Mouse (Mus musculus) liver, embryonic 16.5 days (tissue): ENCODE measurements around the gene Zfp384. TPM values are rescaled to one million over a fixed set of nuclear protein-coding genes. Genes with fewer than 3 reads are reported as not detected.

Experiments used
- ATAC-seq: fragments of 200-750 bp; cut with Nextera tagmentation; 2 replicates; pipeline ENCODE4 v1.8.0; 2017; ENCODE audit warnings: low read depth, mild to moderate bottlenecking, moderate number of reproducible peaks, moderate library complexity
- H3K27ac ChIP-seq: fragments of 300-500 bp; sonication (generic); 2 replicates; pipeline ENCODE4 v1.5.1; 2014; ENCODE audit warnings: mild to moderate bottlenecking, low read length
- H3K27me3 ChIP-seq: fragments of 300-500 bp; sonication (generic); 2 replicates; pipeline ENCODE4 v1.6.1; 2014; ENCODE audit warnings: low read depth, low read length, mixed read lengths; ENCODE audit not compliant: control insufficient read depth, insufficient read depth
- H3K36me3 ChIP-seq: fragments of 300-500 bp; sonication (generic); 2 replicates; pipeline ENCODE4 v1.6.1; 2014; ENCODE audit warnings: mild to moderate bottlenecking; ENCODE audit not compliant: control insufficient read depth, insufficient read depth
- H3K4me1 ChIP-seq: fragments of 300-500 bp; sonication (generic); 2 replicates; pipeline ENCODE4 v1.6.1; 2014; ENCODE audit warnings: low read depth, low read length, mixed read lengths; ENCODE audit not compliant: control insufficient read depth
- H3K4me2 ChIP-seq: fragments of 300-500 bp; sonication (generic); 2 replicates; pipeline ENCODE4 v1.6.1; 2014; ENCODE audit warnings: low read depth, low read length, mixed read lengths
- H3K4me3 ChIP-seq: fragments of 300-500 bp; sonication (generic); 2 replicates; pipeline ENCODE4 v1.5.1; 2014; ENCODE audit warnings: low read depth, mild to moderate bottlenecking, low read length
- H3K9ac ChIP-seq: fragments of 300-500 bp; sonication (generic); 2 replicates; pipeline ENCODE4 v1.6.1; 2014; ENCODE audit warnings: low read depth, low read length
- H3K9me3 ChIP-seq: fragments of 300-500 bp; sonication (generic); replicated peaks from 2 replicates; pipeline ENCODE4 v1.6.1; 2016; ENCODE audit warnings: low read length; ENCODE audit not compliant: control insufficient read depth
- WGBS: fragments of 180-500 bp; shearing (Covaris S2); extraction: QIAGEN DNeasy Blood & Tissue Kit; methylation state at CpG from one replicate; pipeline ENCODE4 v1.1.7; 2014; ENCODE audit not compliant: insufficient replicate concordance; 5-methylcytosine and 5-hydroxymethylcytosine counted together
- polyA plus RNA-seq: library from polyadenylated mRNA; unstranded; fragments of >200 nt; fragmentation: Nextera tagmentation; extraction: Ambion mirVana; gene quantifications from 2 replicates; pipeline ENCODE4 v1.2.1, GENCODE M21; 2015

The Zfp384 gene
- polyA plus RNA-seq, result 3.5 and 3.6 TPM in 2 replicates

GRCm38 (mm10) chr6:125009129-125009180 is at the start of gene Zfp384:
Gene Zfp384 (plus strand): TSS chr6:125009145.
- H3K4me3 ChIP-seq, result peak within 1 kb of the TSS; percentile 81
- H3K27ac ChIP-seq, result peak within 1 kb of the TSS; percentile 92
- H3K9me3 ChIP-seq, result no peaks in the 10 kb centered on the region
- WGBS, result 0% methylated on average over 3 of the region's 3 CpGs
- ATAC-seq, result no peak
- peaks cover 10% of the 10 kb centered on the region for H3K4me1 ChIP-seq
- H3K27me3 ChIP-seq, result no peaks in the 10 kb centered on the region
- H3K4me2 ChIP-seq, result peak within 1 kb of the TSS; percentile 83
- peaks cover 11% of the 10 kb centered on the region for H3K36me3 ChIP-seq
- peak within 1 kb of the TSS; percentile 91 for H3K9ac ChIP-seq

DNA sequence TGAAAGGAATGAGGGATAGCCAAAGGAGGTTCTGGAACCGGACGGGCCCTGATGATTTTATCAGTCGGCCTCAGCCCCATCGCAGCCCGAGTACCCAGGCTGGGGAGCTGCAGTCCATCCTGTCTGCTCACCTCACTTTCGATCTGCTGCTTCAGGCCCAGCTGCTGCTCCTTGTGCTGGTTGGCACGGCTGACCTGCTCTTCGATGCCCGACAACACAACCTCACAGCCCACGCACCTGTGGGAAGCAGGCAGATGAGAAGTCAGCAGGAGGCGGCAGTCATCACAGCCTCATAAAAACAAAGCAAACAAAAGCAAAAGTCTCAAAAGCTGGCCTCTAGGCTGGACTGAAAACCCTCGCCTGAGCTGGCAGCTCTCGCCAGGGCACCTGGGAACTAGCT is 49.0 kb upstream of the Zfp384 start:
- no peaks in the 10 kb centered on the region for H3K9me3 ChIP-seq
- H3K9ac ChIP-seq, result no peak overlapping the region
- H3K36me3 ChIP-seq, result no peaks in the 10 kb centered on the region; the same call in 1 of the 2 replicates
- H3K4me3 ChIP-seq, result no peak overlapping the region
- no peak for ATAC-seq
- H3K4me2 ChIP-seq, result no peak overlapping the region
- no peaks in the 10 kb centered on the region for H3K27me3 ChIP-seq
- no peak overlapping the region for H3K27ac ChIP-seq
- H3K4me1 ChIP-seq, result peaks cover 7% of the 10 kb centered on the region
- 79% methylated on average over 13 of the region's 13 CpGs for WGBS

DNA sequence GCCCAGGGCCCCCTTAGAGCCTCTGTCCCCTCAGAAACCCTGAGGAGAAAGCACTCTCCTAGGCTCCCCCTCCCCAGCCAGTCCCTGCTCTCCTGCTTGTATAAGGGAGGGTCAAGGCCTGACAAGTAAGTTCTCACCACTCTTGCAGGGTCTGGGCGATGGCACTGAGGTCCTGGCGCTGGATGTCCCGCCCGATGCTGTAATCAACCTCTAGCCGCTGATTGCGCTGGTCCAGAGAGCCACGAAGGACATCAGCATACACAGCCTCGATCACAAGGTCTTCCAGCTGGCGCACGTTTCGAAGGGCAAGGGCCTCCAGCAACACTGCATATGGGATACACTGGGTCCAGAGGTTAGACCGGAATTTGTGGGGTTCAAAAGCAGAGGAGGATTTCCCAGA is 47.9 kb upstream of the Zfp384 start:
- H3K4me2 ChIP-seq, result no peak overlapping the region
- 89% methylated on average over 12 of the region's 12 CpGs for WGBS
- H3K9me3 ChIP-seq, result no peaks in the 10 kb centered on the region
- H3K27ac ChIP-seq, result no peak overlapping the region
- H3K27me3 ChIP-seq, result no peaks in the 10 kb centered on the region
- peaks cover 12% of the 10 kb centered on the region for H3K4me1 ChIP-seq
- no peak for ATAC-seq
- no peaks in the 10 kb centered on the region; the same call in 1 of the 2 replicates for H3K36me3 ChIP-seq
- no peak overlapping the region for H3K9ac ChIP-seq
- H3K4me3 ChIP-seq, result no peak overlapping the region

DNA sequence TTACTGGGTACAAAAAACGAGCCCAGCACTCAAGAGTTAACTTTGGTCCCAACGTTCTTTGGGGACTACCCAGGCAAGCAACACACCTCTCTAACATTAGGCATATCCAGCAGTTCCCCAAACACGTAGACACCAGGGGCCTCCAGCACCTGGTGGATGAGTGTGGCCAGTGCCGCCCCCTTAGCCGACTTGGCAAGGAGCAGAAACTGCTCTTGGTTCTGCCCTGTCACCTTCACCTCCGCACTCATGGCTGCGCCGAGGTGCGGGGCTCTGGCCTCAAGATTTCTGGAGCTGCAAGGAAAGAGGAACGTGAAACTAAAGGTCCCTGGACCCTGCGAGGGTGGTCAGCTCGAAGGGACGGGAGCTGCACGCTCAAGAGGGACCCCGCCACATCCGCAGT is 44.3 kb upstream of the Zfp384 start:
- H3K4me1 ChIP-seq, result peaks cover 18% of the 10 kb centered on the region
- WGBS, result 14% methylated on average over 16 of the region's 16 CpGs
- no peak for ATAC-seq

DNA sequence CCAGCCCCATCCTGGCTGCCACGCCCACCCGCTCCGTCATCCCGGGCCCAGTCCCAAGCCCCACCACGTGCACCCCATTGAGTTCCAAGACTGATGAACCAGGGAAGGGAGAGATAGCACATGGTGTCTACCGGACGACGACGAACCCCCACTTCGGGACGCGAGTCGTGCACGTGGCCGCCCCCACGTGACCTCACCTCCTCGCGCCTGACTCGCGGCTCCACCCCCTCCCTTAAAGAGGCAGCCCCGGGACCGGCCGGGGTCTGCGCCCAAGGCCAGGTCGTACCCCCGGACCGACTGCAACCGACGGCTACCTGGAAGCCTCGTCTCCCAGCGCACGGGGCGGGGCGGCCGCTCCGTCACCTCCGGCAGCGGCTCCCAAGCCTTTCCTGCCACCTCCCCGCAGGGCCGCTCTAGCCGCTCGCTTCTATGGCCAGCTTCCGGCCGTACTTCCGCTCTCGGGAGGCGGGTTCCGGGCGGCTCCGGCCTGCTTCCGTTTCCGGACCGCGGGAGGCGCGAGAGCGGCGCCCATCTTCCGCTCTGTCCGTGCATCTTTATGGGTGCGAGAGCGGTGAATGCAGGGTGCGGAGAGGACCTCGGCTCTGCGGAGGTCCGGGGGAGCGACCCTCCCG is 43.7 kb upstream of the Zfp384 start, which contains the start of gene Cops7a:
Cops7a (minus strand) TSS at position 451 of the 632 bp plus-strand sequence.
- H3K27ac ChIP-seq, result peak within 1 kb of the TSS; percentile 84
- H3K4me1 ChIP-seq, result peaks cover 18% of the 10 kb centered on the region
- WGBS, result under 1% methylated on average over 67 of the region's 68 CpGs
- no peaks in the 10 kb centered on the region for H3K9me3 ChIP-seq
- H3K4me2 ChIP-seq, result peak within 1 kb of the TSS; percentile 96
- no peaks in the 10 kb centered on the region for H3K27me3 ChIP-seq
- peak; percentile 96 for ATAC-seq
- H3K36me3 ChIP-seq, result no peaks in the 10 kb centered on the region
- H3K4me3 ChIP-seq, result peak within 1 kb of the TSS; percentile 89
- peak within 1 kb of the TSS; percentile 87 for H3K9ac ChIP-seq

More for the DNA sequence above, 44.3 kb upstream of the Zfp384 start:
- peak overlapping the region; percentile 96 for H3K4me2 ChIP-seq
- peak overlapping the region; percentile 87 for H3K9ac ChIP-seq
- H3K27me3 ChIP-seq, result no peaks in the 10 kb centered on the region
- no peaks in the 10 kb centered on the region; the same call in 1 of the 2 replicates for H3K36me3 ChIP-seq
- H3K4me3 ChIP-seq, result peak overlapping the region; percentile 89
- no peaks in the 10 kb centered on the region for H3K9me3 ChIP-seq
- H3K27ac ChIP-seq, result peak overlapping the region; percentile 84

GRCm38 (mm10) chr6:124965747-124966146 is 43.2 kb upstream of the Zfp384 start:
- Histone ChIP-seq H3K36me3 (no peaks in the 10 kb centered on the region), H3K4me3 (peak overlapping the region; percentile 89), H3K27me3 (no peaks in the 10 kb centered on the region), H3K9ac (peak overlapping the region; percentile 87), H3K27ac (peak overlapping the region; percentile 84), H3K9me3 (no peaks in the 10 kb centered on the region), H3K4me2 (peak overlapping the region; percentile 96), H3K4me1 (peaks cover 18% of the 10 kb centered on the region)
- no peak for ATAC-seq
- 2% methylated on average over 15 of the region's 15 CpGs for WGBS

DNA sequence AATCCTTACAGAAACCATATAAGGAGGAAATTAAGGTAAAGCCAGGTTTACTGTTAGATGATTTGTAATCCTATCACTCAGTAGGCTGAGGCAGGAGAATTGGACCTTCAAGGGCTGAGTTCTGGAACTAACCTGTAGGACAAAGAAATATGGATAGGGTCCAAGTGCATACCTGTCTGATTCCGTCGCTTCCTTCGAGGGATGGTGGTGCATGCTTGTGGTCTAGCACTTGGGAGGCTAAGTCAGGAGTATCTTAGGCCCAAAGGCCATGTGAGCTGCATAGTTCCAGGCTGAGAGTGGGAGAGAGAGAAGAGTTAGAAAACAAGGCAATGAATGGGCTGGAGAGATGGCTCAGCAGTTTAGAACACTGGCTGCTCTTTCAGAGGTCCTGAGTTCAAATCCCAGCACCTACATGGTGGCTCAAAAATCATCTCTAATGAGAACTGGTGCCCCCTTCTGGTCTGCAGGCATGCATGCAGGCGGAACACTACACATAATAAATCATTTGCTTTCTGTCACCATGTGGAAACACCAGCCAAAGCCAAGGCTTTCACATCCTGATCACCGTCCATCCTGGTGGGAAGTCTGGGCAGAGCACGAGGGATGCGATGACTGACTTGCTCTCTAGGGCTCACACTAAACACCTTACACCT is 42.4 kb upstream of the Zfp384 start:
- H3K4me2 ChIP-seq, result peak overlapping the region; percentile 96
- H3K36me3 ChIP-seq, result no peaks in the 10 kb centered on the region
- no peaks in the 10 kb centered on the region for H3K9me3 ChIP-seq
- no peak overlapping the region for H3K27ac ChIP-seq
- WGBS, result 89% methylated on average over 7 of the region's 7 CpGs
- H3K27me3 ChIP-seq, result no peaks in the 10 kb centered on the region
- no peak for ATAC-seq
- H3K4me1 ChIP-seq, result peaks cover 18% of the 10 kb centered on the region
- no peak overlapping the region for H3K9ac ChIP-seq
- H3K4me3 ChIP-seq, result peak overlapping the region; percentile 89

GRCm38 (mm10) chr6:124967766-124968165 is 41.2 kb upstream of the Zfp384 start:
- Histone ChIP-seq H3K27ac (no peak overlapping the region), H3K4me2 (no peak overlapping the region), H3K36me3 (no peaks in the 10 kb centered on the region), H3K9ac (no peak overlapping the region), H3K27me3 (no peaks in the 10 kb centered on the region), H3K4me3 (no peak overlapping the region), H3K4me1 (peaks cover 18% of the 10 kb centered on the region), H3K9me3 (no peaks in the 10 kb centered on the region)
- 54% methylated on average over 4 of the region's 4 CpGs for WGBS
- ATAC-seq, result no peak

GRCm38 (mm10) chr6:124992241-124992640 is 16.7 kb upstream of the Zfp384 start:
- H3K4me3 ChIP-seq, result no peak overlapping the region
- H3K27me3 ChIP-seq, result peaks cover 49% of the 10 kb centered on the region
- no peak for ATAC-seq

More at GRCm38 (mm10) chr6:124992241-124992640, 16.7 kb upstream of the Zfp384 start:
- H3K9ac ChIP-seq, result no peak overlapping the region
- H3K27ac ChIP-seq, result no peak overlapping the region
- peaks cover 7% of the 10 kb centered on the region for H3K4me1 ChIP-seq
- H3K4me2 ChIP-seq, result no peak overlapping the region
- WGBS, result 63% methylated on average over 4 of the region's 4 CpGs
- no peaks in the 10 kb centered on the region for H3K36me3 ChIP-seq
- H3K9me3 ChIP-seq, result no peaks in the 10 kb centered on the region
